Mouse (Mus musculus) CD4-positive, CD25-positive, alpha-beta regulatory T cell, adult 4 months (primary cell): ENCODE results near the gene Atpif1. TPM values are rescaled to one million over a fixed set of nuclear protein-coding genes. Genes with fewer than 3 reads are reported as not detected.

Source experiments
- ATAC-seq: one replicate; pipeline ENCODE4 v1.8.0; 2017
- polyA plus RNA-seq, 2 experiments: library from polyadenylated mRNA; unstranded; fragments of 100-300 nt; shearing (Covaris generic); gene quantifications; one replicate each; pipeline ENCODE4 v1.2.1; 2017

The Atpif1 gene
- polyA plus RNA-seq, 2 experiments from 2014 or later = 163 to 184 TPM

GRCm38 (mm10) chr4:132524808-132525207 lies 8.7 kb downstream of the Atpif1 start:
- no peak for ATAC-seq

- ATAC-seq = no peak
These were observed 9.1 kb downstream of the Atpif1 start for GRCm38 (mm10) chr4:132524321-132524741.

DNA sequence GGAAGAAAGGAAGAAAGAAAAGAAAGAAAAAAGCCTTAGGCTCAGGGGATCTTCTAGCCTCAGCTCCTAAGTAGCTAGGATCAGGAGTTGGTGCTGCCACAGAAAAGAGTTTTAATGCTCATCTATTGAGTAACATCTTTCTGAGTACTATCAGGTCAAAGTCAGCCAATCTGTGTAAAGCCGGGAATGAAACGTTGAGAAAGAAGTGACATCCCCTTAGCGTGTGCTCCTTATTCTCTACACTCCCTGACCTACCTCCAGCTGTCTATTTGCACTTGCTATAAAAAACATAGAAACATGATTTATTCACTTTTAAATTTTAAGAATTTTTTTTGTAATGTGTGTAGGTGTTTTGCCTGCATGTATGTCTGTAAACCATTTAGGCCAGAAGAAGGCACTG lies 14.3 kb downstream of the Atpif1 start:
- ATAC-seq = no peak

DNA sequence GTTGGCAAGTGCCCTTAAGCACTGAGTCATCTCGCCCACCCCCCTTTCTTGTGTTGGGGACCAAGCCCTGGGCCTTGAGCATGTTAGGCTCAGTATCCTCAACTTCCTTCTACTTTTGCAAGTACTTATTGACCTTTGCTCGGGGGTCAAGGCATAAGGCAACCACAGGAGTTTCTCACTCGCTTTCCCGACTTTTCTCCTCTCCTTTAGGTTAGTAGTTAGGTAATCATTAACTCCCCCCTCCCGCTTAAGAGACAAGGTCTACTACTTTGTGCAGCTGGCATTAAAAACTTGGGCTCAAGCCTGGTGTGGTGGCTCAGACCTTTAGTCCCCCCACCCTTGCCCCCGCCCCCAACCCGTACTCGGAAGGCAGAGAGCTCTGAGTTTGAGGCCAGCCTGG lies 15.4 kb downstream of the Atpif1 start:
- no peak for ATAC-seq

GRCm38 (mm10) chr4:132515369-132516155 lies 17.9 kb downstream of the Atpif1 start:
- ATAC-seq = peak; percentile 94

- ATAC-seq = peak; percentile 21
These were observed 18.8 kb downstream of the Atpif1 start for GRCm38 (mm10) chr4:132514555-132515135.

DNA sequence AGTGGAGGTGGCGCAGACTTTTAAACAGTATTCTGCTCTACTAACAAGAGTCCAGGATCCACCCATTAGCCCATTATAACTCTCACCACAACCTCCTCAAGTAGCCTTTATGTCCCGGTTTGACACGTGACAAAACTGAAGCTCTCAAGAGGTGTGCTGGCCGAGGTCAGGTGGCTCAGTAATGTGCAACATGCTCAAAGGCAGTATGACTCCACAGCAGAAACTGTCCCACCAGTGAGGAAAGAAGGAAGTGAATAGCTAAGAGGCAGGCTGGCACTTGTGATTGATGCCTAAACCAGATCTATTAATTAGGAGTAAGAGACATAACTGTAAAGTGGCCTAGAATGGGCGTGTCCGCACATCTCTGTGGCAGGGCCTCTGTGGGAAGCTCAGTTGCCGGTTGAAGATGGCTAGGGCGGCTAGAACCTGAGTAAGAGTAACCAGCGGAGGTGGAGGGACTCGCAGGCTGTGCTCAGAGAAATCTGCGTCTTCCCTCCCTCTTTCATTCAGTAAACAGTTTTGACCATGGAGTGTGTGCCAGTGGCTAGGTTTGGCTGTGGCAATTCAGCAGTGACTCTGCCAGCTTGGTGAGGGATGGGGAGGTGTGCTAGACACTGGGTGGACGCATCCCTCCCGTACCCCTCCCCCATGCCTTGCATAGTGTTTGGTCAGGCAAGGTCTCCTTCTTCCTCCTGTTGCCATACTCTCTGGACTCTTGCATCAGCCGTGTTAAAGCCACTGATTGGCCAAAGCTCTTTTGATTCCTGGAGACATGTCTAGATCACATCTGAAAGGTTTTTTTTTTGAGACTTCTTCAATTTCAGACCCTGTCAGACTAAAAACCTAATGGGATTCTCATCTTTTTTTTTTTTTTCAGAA lies 19.8 kb downstream of the Atpif1 start:
- ATAC-seq = no peak

DNA sequence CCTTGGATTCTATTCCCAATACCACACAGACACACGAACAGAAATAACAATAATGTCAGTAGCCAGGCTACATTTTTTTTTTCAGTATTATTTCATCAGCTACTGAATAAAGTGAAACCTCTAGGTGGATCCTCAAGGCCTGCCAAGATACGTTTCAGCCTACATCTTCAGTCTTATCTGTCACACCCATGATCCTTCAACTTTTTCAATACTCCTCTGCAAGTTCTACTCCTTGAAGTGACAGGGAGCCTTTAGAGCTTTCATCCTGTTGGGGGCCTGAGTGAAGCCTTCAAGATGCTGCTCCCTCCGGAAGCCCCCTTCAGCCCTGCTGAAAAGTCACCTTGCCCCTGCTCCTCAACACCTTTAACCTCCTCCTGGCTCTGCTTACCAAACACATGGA lies 21.4 kb downstream of the Atpif1 start:
- ATAC-seq = no peak

GRCm38 (mm10) chr4:132510352-132510798 lies 23.1 kb downstream of the Atpif1 start, which contains the start of gene Sesn2:
Gene Sesn2, minus strand, starts transcription at chr4:132510501.
- peak; percentile 93 for ATAC-seq

- ATAC-seq = peak; percentile 7
These were observed 23.7 kb downstream of the Atpif1 start for GRCm38 (mm10) chr4:132509621-132510296.

GRCm38 (mm10) chr4:132507210-132507609 lies 26.2 kb downstream of the Atpif1 start:
- ATAC-seq = no peak

GRCm38 (mm10) chr4:132506250-132506649 lies 27.2 kb downstream of the Atpif1 start:
- ATAC-seq = no peak

- no peak for ATAC-seq
These were observed 27.7 kb downstream of the Atpif1 start for GRCm38 (mm10) chr4:132505800-132506199.

GRCm38 (mm10) chr4:132505034-132505738 lies 28.3 kb downstream of the Atpif1 start:
- ATAC-seq = no peak

DNA sequence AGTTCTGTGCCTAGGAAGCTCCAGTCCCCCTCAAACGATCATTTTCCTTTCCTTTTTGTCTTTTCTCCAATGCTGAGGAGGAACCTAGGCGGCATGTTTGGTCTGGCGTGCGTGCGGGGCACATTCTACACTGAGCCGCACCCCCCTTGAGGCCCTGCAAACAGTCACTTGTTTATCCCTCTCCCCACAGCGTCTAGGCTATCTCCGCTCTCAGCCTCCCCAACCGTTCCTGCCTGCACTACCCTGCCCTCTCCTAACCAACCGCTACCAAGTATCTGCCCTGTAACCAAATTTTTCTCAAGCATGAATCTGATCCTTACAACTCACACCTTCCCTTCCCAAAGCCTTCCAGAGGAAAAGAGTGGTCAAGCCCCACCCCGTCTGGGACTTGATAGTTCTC lies 30.1 kb downstream of the Atpif1 start:
- ATAC-seq = no peak

DNA sequence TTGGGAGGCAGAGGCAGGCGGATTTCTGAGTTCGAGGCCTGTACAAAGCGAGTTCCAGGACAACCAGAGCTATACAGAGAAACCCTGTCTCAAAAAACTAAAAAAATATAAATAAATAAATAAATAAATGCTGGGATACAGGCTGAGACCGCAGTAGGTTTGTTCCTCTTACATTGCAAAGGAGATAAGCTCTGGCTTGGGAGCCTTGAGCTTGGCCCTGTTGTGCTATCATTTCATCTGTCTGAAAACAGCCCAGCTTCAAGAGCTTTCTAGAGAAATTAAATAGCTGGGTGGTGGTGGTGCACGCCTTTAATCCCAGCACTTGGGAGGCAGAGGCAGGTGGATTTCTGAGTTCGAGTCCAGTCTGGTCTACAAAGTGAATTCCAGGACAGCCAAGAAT lies 31.8 kb downstream of the Atpif1 start:
- ATAC-seq = no peak

DNA sequence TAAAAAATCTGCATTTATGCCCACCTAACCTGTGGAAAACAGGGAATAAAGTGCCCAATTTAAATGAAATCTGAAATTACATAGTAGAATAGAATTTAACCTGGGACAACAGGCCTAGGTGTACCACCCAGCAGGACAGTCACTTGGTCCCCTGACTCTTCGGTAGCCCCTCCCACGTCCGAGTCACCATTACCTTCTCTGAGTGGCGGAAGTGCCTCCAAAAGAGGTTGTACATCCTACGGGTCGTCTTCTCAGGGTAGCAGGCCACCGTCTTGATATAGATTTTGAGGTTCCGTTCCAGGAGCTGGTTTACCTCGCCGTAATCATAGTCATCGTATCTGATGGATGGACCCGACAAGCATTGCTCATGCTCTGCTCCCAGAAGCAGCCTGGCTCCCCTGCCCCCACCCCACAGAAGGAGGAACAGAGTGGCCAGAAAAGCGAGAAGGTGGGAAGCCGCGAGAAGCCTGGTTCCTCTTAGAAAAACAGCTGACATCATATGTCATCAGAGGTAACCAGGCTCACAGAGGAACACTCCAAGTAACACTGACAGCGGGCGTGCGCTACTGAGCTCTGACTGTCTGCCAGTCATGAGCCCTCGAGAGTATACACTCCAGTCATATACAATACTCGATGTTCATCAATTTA lies 39.1 kb downstream of the Atpif1 start:
- no peak for ATAC-seq

DNA sequence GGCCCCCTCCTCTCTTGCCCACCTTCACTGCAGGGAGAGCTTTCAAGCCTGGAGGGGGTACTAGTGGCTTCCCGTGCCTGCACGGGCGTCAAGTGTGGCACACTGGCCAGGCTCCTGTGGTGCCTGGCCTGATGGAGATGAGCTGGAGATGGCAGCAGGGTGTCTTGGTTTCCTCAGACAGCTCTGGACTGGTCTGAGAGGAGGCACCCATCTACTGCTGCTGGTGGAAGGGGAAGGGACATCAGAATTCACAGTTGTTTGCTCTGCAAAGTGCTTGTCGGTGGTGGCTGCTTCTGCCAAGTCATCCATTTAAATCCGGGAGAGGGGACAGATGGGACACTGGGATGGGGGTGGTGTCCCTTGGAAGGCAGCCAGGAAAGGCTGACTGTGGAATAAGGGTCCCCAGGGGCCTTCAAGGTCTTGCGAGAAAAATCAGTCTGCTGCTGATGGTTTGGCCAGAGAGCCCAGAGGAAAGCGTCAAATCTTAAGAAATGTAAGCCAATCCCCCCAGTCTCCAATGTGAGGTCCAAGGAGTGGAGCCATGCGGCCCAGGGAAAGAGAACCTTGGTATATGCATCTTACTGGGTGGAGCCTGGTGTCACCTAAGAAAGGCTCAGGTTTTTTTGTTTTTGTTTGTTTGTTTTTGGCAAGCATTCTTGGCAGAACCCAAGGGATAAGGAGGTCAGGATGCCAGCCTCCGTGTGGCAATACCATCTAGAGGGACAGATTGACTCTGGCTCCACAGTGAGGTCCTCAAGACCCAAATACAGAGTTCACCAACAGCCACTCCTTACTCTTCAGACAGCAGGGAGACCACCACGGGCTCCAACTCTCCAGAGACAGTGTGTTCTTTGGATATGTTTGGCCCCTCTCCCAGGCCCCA lies 41.0 kb downstream of the Atpif1 start:
- ATAC-seq = no peak

DNA sequence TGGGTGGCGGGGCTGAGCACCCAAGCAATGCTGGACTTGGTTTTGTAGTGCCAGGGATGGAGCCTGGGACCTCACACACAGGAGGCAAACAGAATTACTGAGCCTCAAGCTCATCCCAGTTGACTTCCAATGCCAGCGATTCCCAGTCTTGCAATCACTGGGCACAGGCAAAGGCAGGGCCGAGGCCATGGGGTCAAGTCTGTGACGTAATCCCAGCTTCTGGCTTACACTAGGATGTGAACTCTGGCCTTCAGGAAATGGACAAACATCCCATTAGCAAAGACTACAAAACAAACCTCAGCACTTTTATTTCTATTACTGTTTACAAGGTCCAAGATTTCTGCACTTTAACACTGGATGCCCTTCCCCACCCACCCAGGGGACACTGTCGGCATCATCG lies 41.7 kb downstream of the Atpif1 start:
- ATAC-seq = no peak

DNA sequence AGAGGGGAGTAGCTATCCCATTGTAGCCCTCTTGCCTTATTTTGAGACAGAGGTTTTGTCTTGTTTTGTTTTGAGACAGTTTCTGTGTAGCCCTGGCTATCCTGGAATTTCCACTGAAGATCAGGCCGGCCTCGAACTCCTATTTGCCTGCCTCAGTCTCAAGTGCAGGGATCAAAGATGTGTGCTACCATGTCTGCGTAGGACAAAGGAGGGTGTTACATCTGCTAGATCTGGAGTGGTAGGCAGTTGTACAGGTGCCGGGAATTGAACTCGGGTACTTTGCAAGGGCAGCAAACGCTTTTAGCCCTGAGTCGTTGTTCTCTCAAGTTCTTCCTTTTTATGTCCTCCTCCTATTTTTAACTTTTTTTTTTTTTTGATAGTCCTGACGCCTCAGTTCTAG lies 42.4 kb downstream of the Atpif1 start:
- no peak for ATAC-seq
